Mouse (Mus musculus): ENCODE measurements around the gene Dhdds. TPM values are rescaled to one million over a fixed set of nuclear protein-coding genes. Genes with fewer than 3 reads are reported as not detected.

Dhdds gene
- polyA plus RNA-seq, 1 experiment from 2014 or later: 49.8 TPM

DNA sequence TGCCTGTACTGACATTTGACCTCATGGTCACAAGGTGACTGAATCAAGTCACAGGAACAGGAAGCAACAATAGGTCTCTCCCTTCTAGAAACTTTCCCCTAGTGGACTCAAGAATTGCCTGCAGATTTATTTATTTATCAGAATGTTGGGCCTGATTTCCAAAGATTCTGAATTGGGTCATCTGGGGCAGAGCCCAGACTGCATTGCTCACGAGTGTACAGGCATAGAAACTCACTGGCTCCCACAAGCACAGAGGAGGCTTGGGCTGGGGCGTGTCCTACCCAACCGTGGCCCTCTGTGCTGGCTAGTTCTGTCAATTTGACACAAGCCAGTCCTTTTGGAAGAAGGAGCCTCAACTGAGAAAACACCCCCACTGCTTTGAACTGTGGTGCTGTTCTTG lies 59.1 kb downstream of the Dhdds start:
- Histone ChIP-seq H3K36me3 (ENCODE audit: control insufficient read depth, insufficient read depth, low read length) (no peaks in the 10 kb centered on the region), H3K9ac (ENCODE audit: low read depth, low read length) (no peak overlapping the region), H3K4me3 (ENCODE audit: low read length) (no peak overlapping the region), H3K27me3 (replicated peaks; ENCODE audit: control insufficient read depth, insufficient read depth, low read length) (no peaks in the 10 kb centered on the region), H3K27ac (ENCODE audit: low read depth, low read length) (no peak overlapping the region), H3K9me3 (ENCODE audit: control insufficient read depth, low read length) (no peaks in the 10 kb centered on the region), H3K4me1 (ENCODE audit: control insufficient read depth, insufficient read depth, low read depth, low read length) (no peaks in the 10 kb centered on the region), H3K4me2 (ENCODE audit: low read length) (no peak overlapping the region)
- 56% methylated on average over 3 of the region's 3 CpGs for WGBS
- no peak for ATAC-seq

GRCm38 (mm10) chr4:133940386-133941260 lies 60.1 kb downstream of the Dhdds start:
- Histone ChIP-seq H3K27me3 (replicated peaks; ENCODE audit: control insufficient read depth, insufficient read depth, low read length) (no peaks in the 10 kb centered on the region), H3K9me3 (ENCODE audit: control insufficient read depth, low read length) (no peaks in the 10 kb centered on the region), H3K9ac (ENCODE audit: low read depth, low read length) (no peak overlapping the region), H3K4me1 (ENCODE audit: control insufficient read depth, insufficient read depth, low read depth, low read length) (no peaks in the 10 kb centered on the region), H3K27ac (ENCODE audit: low read depth, low read length) (no peak overlapping the region), H3K4me2 (ENCODE audit: low read length) (no peak overlapping the region), H3K36me3 (ENCODE audit: control insufficient read depth, insufficient read depth, low read length) (no peaks in the 10 kb centered on the region), H3K4me3 (ENCODE audit: low read length) (no peak overlapping the region)
- WGBS: 87% methylated on average over 13 of the region's 13 CpGs
- no peak for ATAC-seq

- Histone ChIP-seq H3K27me3 (replicated peaks; ENCODE audit: control insufficient read depth, insufficient read depth, low read length) (no peaks in the 10 kb centered on the region), H3K4me3 (ENCODE audit: low read length) (no peak overlapping the region), H3K9ac (ENCODE audit: low read depth, low read length) (no peak overlapping the region), H3K36me3 (ENCODE audit: control insufficient read depth, insufficient read depth, low read length) (no peaks in the 10 kb centered on the region), H3K9me3 (ENCODE audit: control insufficient read depth, low read length) (no peaks in the 10 kb centered on the region), H3K4me2 (ENCODE audit: low read length) (no peak overlapping the region), H3K4me1 (ENCODE audit: control insufficient read depth, insufficient read depth, low read depth, low read length) (no peaks in the 10 kb centered on the region), H3K27ac (ENCODE audit: low read depth, low read length) (no peak overlapping the region)
- WGBS: 53% methylated on average over 2 of the region's 2 CpGs
- no peak for ATAC-seq
Measured at GRCm38 (mm10) chr4:133938077-133938476, 62.6 kb downstream of the Dhdds start.

- Histone ChIP-seq H3K9me3 (ENCODE audit: control insufficient read depth, low read length) (no peaks in the 10 kb centered on the region), H3K27me3 (replicated peaks; ENCODE audit: control insufficient read depth, insufficient read depth, low read length) (no peaks in the 10 kb centered on the region), H3K4me1 (ENCODE audit: control insufficient read depth, insufficient read depth, low read depth, low read length) (no peaks in the 10 kb centered on the region), H3K36me3 (ENCODE audit: control insufficient read depth, insufficient read depth, low read length) (no peaks in the 10 kb centered on the region), H3K27ac (ENCODE audit: low read depth, low read length) (no peak overlapping the region), H3K4me3 (ENCODE audit: low read length) (no peak overlapping the region), H3K9ac (ENCODE audit: low read depth, low read length) (no peak overlapping the region), H3K4me2 (ENCODE audit: low read length) (no peak overlapping the region)
- ATAC-seq: no peak
- 86% methylated on average over 3 of the region's 3 CpGs for WGBS
Measured at GRCm38 (mm10) chr4:133931785-133932184, 68.9 kb downstream of the Dhdds start.

GRCm38 (mm10) chr4:133931349-133931748 lies 69.4 kb downstream of the Dhdds start:
- ATAC-seq: no peak
- no peaks in the 10 kb centered on the region for H3K36me3 ChIP-seq (ENCODE audit: control insufficient read depth, insufficient read depth, low read length)
- no peaks in the 10 kb centered on the region for H3K9me3 ChIP-seq (ENCODE audit: control insufficient read depth, low read length)
- H3K4me1 ChIP-seq (ENCODE audit: control insufficient read depth, insufficient read depth, low read depth, low read length): no peaks in the 10 kb centered on the region
- 12% methylated on average over 10 of the region's 10 CpGs for WGBS
- H3K4me3 ChIP-seq (ENCODE audit: low read length): no peak overlapping the region
- H3K27ac ChIP-seq (ENCODE audit: low read depth, low read length): no peak overlapping the region
- H3K9ac ChIP-seq (ENCODE audit: low read depth, low read length): no peak overlapping the region
- H3K27me3 ChIP-seq (replicated peaks; ENCODE audit: control insufficient read depth, insufficient read depth, low read length): no peaks in the 10 kb centered on the region
- no peak overlapping the region for H3K4me2 ChIP-seq (ENCODE audit: low read length)

GRCm38 (mm10) chr4:133929278-133929670 lies 71.4 kb downstream of the Dhdds start:
- Histone ChIP-seq H3K36me3 (ENCODE audit: control insufficient read depth, insufficient read depth, low read length) (no peaks in the 10 kb centered on the region), H3K4me3 (ENCODE audit: low read length) (no peak overlapping the region), H3K4me2 (ENCODE audit: low read length) (no peak overlapping the region), H3K27ac (ENCODE audit: low read depth, low read length) (no peak overlapping the region), H3K9ac (ENCODE audit: low read depth, low read length) (no peak overlapping the region), H3K9me3 (ENCODE audit: control insufficient read depth, low read length) (no peaks in the 10 kb centered on the region), H3K4me1 (ENCODE audit: control insufficient read depth, insufficient read depth, low read depth, low read length) (no peaks in the 10 kb centered on the region), H3K27me3 (replicated peaks; ENCODE audit: control insufficient read depth, insufficient read depth, low read length) (no peaks in the 10 kb centered on the region)
- no peak for ATAC-seq
- WGBS: 44% methylated on average over 7 of the region's 7 CpGs

DNA sequence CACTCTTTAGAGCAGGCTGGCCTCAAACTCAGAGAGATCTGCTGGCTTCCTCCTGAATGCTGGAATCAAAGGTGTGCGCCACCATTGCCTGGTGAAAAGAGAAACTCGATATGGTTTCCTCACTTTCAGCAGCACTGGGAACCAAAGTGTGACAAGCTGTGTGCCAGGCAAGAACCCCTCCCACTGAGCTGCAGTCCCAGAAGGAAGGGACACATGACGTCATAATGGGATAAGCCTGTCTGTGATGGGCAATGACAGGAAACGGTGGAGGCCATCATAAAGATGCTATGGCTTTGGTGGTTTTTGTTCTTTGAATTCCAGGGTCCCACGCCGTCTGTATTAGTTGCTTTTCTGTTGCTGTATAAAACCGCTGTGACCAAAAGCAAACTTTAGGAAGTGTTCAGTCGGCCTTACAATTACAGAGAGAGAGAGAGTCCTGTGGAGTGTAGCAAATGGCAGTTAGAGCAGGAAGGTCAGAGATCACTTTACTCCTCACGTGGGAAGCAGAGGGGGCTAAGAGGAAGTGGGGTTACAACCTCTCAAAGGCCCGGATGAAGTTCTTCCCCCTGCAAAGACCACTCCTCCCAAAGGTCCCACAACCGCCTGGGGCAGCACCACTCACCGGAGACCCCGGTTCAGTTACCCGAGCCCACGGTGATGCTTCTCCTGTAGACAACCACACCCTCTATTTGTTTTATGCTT lies 72.0 kb downstream of the Dhdds start:
- ATAC-seq: no peak
- H3K9ac ChIP-seq (ENCODE audit: low read depth, low read length): no peak overlapping the region

DNA sequence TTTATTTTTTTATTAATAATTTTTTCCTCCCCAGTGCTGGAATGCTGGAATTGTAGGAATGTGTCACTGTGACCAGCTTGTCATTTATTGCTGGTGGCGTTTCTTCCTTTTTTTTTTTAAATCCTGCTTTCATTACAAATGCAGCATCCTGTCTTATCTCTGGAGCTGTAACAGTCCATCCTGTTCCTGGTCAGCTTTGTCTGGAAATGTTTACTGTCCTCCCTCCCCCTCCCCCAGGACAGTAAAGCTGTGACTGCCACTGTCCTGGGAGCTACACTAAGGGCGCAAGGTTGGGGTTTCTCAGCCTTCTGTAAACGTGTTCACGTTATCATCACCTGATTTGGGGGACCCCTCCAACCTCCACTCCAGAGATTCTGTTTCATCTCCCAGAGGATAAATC lies 75.5 kb downstream of the Dhdds start:
- H3K4me1 ChIP-seq (ENCODE audit: control insufficient read depth, insufficient read depth, low read depth, low read length): no peaks in the 10 kb centered on the region
- 83% methylated on average over 4 of the region's 4 CpGs for WGBS
- no peak for ATAC-seq

More for the DNA sequence above, 72.0 kb downstream of the Dhdds start:
- WGBS: 64% methylated on average over 15 of the region's 15 CpGs
- no peaks in the 10 kb centered on the region for H3K27me3 ChIP-seq (replicated peaks; ENCODE audit: control insufficient read depth, insufficient read depth, low read length)
- no peak overlapping the region for H3K27ac ChIP-seq (ENCODE audit: low read depth, low read length)
- H3K4me2 ChIP-seq (ENCODE audit: low read length): no peak overlapping the region
- no peak overlapping the region for H3K4me3 ChIP-seq (ENCODE audit: low read length)
- no peaks in the 10 kb centered on the region for H3K36me3 ChIP-seq (ENCODE audit: control insufficient read depth, insufficient read depth, low read length)
- no peaks in the 10 kb centered on the region for H3K4me1 ChIP-seq (ENCODE audit: control insufficient read depth, insufficient read depth, low read depth, low read length)
- H3K9me3 ChIP-seq (ENCODE audit: control insufficient read depth, low read length): no peaks in the 10 kb centered on the region

GRCm38 (mm10) chr4:133923743-133924142 lies 77.0 kb downstream of the Dhdds start:
- H3K9ac ChIP-seq (ENCODE audit: low read depth, low read length): no peak overlapping the region
- no peaks in the 10 kb centered on the region for H3K4me1 ChIP-seq (ENCODE audit: control insufficient read depth, insufficient read depth, low read depth, low read length)
- H3K4me3 ChIP-seq (ENCODE audit: low read length): no peak overlapping the region
- H3K36me3 ChIP-seq (ENCODE audit: control insufficient read depth, insufficient read depth, low read length): no peaks in the 10 kb centered on the region
- no peak overlapping the region for H3K27ac ChIP-seq (ENCODE audit: low read depth, low read length)
- WGBS: 92% methylated on average over 5 of the region's 5 CpGs
- H3K4me2 ChIP-seq (ENCODE audit: low read length): no peak overlapping the region
- no peaks in the 10 kb centered on the region for H3K9me3 ChIP-seq (ENCODE audit: control insufficient read depth, low read length)
- ATAC-seq: no peak
- no peaks in the 10 kb centered on the region for H3K27me3 ChIP-seq (replicated peaks; ENCODE audit: control insufficient read depth, insufficient read depth, low read length)

More for the DNA sequence above, 75.5 kb downstream of the Dhdds start:
- Histone ChIP-seq H3K36me3 (ENCODE audit: control insufficient read depth, insufficient read depth, low read length) (no peaks in the 10 kb centered on the region), H3K9me3 (ENCODE audit: control insufficient read depth, low read length) (no peaks in the 10 kb centered on the region), H3K4me3 (ENCODE audit: low read length) (no peak overlapping the region), H3K9ac (ENCODE audit: low read depth, low read length) (no peak overlapping the region), H3K4me2 (ENCODE audit: low read length) (no peak overlapping the region), H3K27ac (ENCODE audit: low read depth, low read length) (no peak overlapping the region), H3K27me3 (replicated peaks; ENCODE audit: control insufficient read depth, insufficient read depth, low read length) (no peaks in the 10 kb centered on the region)

Measured in hindbrain, embryonic 16.5 days (tissue).